Mouse (Mus musculus): Measurements from ENCODE around the gene Gstt1. TPM values are rescaled to one million over a fixed set of nuclear protein-coding genes. Genes with fewer than 3 reads are reported as not detected.

The Gstt1 gene
- polyA plus RNA-seq, 1 experiment = 19.2 TPM

GRCm38 (mm10) chr10:75822443-75822842, 24.1 kb upstream of the Gstt1 start, which contains the start of gene Gstt4:
Gene Gstt4 (minus strand): TSS chr10:75822543.
- Histone ChIP-seq H3K27me3 (ENCODE audit: control insufficient read depth, insufficient read depth, low read length) (no peaks in the 10 kb centered on the region), H3K4me1 (replicated peaks; ENCODE audit: control insufficient read depth, insufficient read depth, low read length) (no peaks in the 10 kb centered on the region; the same call in 1 of the 2 replicates), H3K36me3 (ENCODE audit: control insufficient read depth, insufficient read depth, low read length) (no peaks in the 10 kb centered on the region), H3K27ac (ENCODE audit: control insufficient read depth, insufficient read depth, low read length) (no peak within 1 kb of the TSS), H3K4me3 (ENCODE audit: control insufficient read depth, insufficient read depth, low read length) (no peak within 1 kb of the TSS)
- TF ChIP-seq CTCF (IDR thresholded peaks at IDR 0.05; ENCODE audit: borderline replicate concordance, control insufficient read depth, extremely low read depth, insufficient read depth, low read length, poor library complexity) (no peak), POLR2A (IDR thresholded peaks at IDR 0.05; ENCODE audit: control insufficient read depth, extremely low read depth, insufficient read depth, low read length, poor library complexity) (no peak)
- WGBS = 95% methylated on average over 2 of the region's 2 CpGs
- DNase-seq = no peak

- Histone ChIP-seq H3K27ac (ENCODE audit: control insufficient read depth, insufficient read depth, low read length) (no peak overlapping the region), H3K27me3 (ENCODE audit: control insufficient read depth, insufficient read depth, low read length) (no peaks in the 10 kb centered on the region), H3K4me1 (replicated peaks; ENCODE audit: control insufficient read depth, insufficient read depth, low read length) (no peaks in the 10 kb centered on the region), H3K4me3 (ENCODE audit: control insufficient read depth, insufficient read depth, low read length) (no peak overlapping the region), H3K36me3 (ENCODE audit: control insufficient read depth, insufficient read depth, low read length) (no peaks in the 10 kb centered on the region)
- 96% methylated on average over 5 of the region's 5 CpGs for WGBS
- no peak for TF ChIP-seq CTCF (IDR thresholded peaks at IDR 0.05; ENCODE audit: borderline replicate concordance, control insufficient read depth, extremely low read depth, insufficient read depth, low read length, poor library complexity)
- no peak for DNase-seq
Observed at GRCm38 (mm10) chr10:75819882-75820281, 21.5 kb upstream of the Gstt1 start.

GRCm38 (mm10) chr10:75818641-75819040, 20.3 kb upstream of the Gstt1 start:
- DNase-seq = no peak
- no peaks in the 10 kb centered on the region for H3K36me3 ChIP-seq (ENCODE audit: control insufficient read depth, insufficient read depth, low read length)
- no peaks in the 10 kb centered on the region for H3K27me3 ChIP-seq (ENCODE audit: control insufficient read depth, insufficient read depth, low read length)
- H3K4me3 ChIP-seq (ENCODE audit: control insufficient read depth, insufficient read depth, low read length) = no peak overlapping the region
- TF ChIP-seq CTCF (IDR thresholded peaks at IDR 0.05; ENCODE audit: borderline replicate concordance, control insufficient read depth, extremely low read depth, insufficient read depth, low read length, poor library complexity) (no peak), POLR2A (IDR thresholded peaks at IDR 0.05; ENCODE audit: control insufficient read depth, extremely low read depth, insufficient read depth, low read length, poor library complexity) (no peak)
- H3K27ac ChIP-seq (ENCODE audit: control insufficient read depth, insufficient read depth, low read length) = no peak overlapping the region
- H3K4me1 ChIP-seq (replicated peaks; ENCODE audit: control insufficient read depth, insufficient read depth, low read length) = no peaks in the 10 kb centered on the region
- WGBS = 75% methylated on average over 10 of the region's 10 CpGs

GRCm38 (mm10) chr10:75804217-75804616, 5.8 kb upstream of the Gstt1 start:
- Histone ChIP-seq H3K36me3 (ENCODE audit: control insufficient read depth, insufficient read depth, low read length) (no peaks in the 10 kb centered on the region), H3K27me3 (ENCODE audit: control insufficient read depth, insufficient read depth, low read length) (no peaks in the 10 kb centered on the region), H3K27ac (ENCODE audit: control insufficient read depth, insufficient read depth, low read length) (no peak overlapping the region), H3K4me1 (replicated peaks; ENCODE audit: control insufficient read depth, insufficient read depth, low read length) (no peaks in the 10 kb centered on the region), H3K4me3 (ENCODE audit: control insufficient read depth, insufficient read depth, low read length) (no peak overlapping the region)
- WGBS = 69% methylated on average over 2 of the region's 2 CpGs
- TF ChIP-seq CTCF (IDR thresholded peaks at IDR 0.05; ENCODE audit: borderline replicate concordance, control insufficient read depth, extremely low read depth, insufficient read depth, low read length, poor library complexity) (no peak), POLR2A (IDR thresholded peaks at IDR 0.05; ENCODE audit: control insufficient read depth, extremely low read depth, insufficient read depth, low read length, poor library complexity) (no peak)
- DNase-seq = no peak

- H3K27ac ChIP-seq (ENCODE audit: control insufficient read depth, insufficient read depth, low read length) = no peak overlapping the region
- no peaks in the 10 kb centered on the region for H3K36me3 ChIP-seq (ENCODE audit: control insufficient read depth, insufficient read depth, low read length)
- WGBS = 2% methylated on average over 12 of the region's 12 CpGs
- DNase-seq = no peak
- peaks cover 13% of the 10 kb centered on the region for H3K4me1 ChIP-seq (replicated peaks; ENCODE audit: control insufficient read depth, insufficient read depth, low read length)
- no peak for TF ChIP-seq POLR2A (IDR thresholded peaks at IDR 0.05; ENCODE audit: control insufficient read depth, extremely low read depth, insufficient read depth, low read length, poor library complexity)
- TF ChIP-seq CTCF (IDR thresholded peaks at IDR 0.05; ENCODE audit: borderline replicate concordance, control insufficient read depth, extremely low read depth, insufficient read depth, low read length, poor library complexity) = no peak
- H3K27me3 ChIP-seq (ENCODE audit: control insufficient read depth, insufficient read depth, low read length) = no peaks in the 10 kb centered on the region
- peak overlapping the region; percentile 44 for H3K4me3 ChIP-seq (ENCODE audit: control insufficient read depth, insufficient read depth, low read length)
Observed at GRCm38 (mm10) chr10:75797619-75798175, 687 bp downstream of the Gstt1 start.

- TF ChIP-seq POLR2A (IDR thresholded peaks at IDR 0.05; ENCODE audit: control insufficient read depth, extremely low read depth, insufficient read depth, low read length, poor library complexity) (no peak), CTCF (IDR thresholded peaks at IDR 0.05; ENCODE audit: borderline replicate concordance, control insufficient read depth, extremely low read depth, insufficient read depth, low read length, poor library complexity) (no peak)
- Histone ChIP-seq H3K27me3 (ENCODE audit: control insufficient read depth, insufficient read depth, low read length) (no peaks in the 10 kb centered on the region), H3K36me3 (ENCODE audit: control insufficient read depth, insufficient read depth, low read length) (no peaks in the 10 kb centered on the region), H3K4me1 (replicated peaks; ENCODE audit: control insufficient read depth, insufficient read depth, low read length) (peaks cover 13% of the 10 kb centered on the region), H3K27ac (ENCODE audit: control insufficient read depth, insufficient read depth, low read length) (no peak overlapping the region), H3K4me3 (ENCODE audit: control insufficient read depth, insufficient read depth, low read length) (no peak overlapping the region)
- 59% methylated on average over 11 of the region's 11 CpGs for WGBS
- DNase-seq = no peak
Observed at GRCm38 (mm10) chr10:75796731-75797516, 1.5 kb downstream of the Gstt1 start.
